Mouse (Mus musculus) cerebellum, postnatal 36 days (tissue): ENCODE measurements at regions not wholly inside any gene's neighbourhood (a gene's known extent, or its start where the extent isn't known, plus 50 kb on each side); places are given as distances from the start of the nearest gene placed in this dataset.

Experiments used
- DNase-seq, 2 experiments: peaks; one replicate each; pipeline ENCODE4 v3.0.0; 2021 to 2022; ENCODE audit warnings: mixed read lengths in 2 of 2

DNA sequence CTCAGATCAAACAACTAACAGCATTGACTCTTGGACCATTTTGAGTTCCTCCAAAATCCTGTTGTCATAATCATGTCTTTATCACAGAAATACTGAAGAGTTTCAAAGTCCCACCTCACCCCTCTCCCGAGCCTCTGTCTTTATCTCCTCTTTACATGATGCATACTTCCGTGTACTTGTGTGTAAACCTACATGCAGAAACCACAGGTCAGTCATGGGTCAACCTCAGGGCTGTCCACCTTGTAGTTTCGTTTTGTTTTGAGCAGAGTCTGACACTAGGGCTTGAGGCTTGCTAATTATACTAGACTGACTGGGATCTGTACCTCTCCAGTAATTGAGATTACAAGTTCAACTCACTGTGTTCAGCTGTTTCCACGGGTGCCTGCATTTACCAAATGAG is 348.4 kb upstream of the Acvr2a start:
- no peak for DNase-seq

DNA sequence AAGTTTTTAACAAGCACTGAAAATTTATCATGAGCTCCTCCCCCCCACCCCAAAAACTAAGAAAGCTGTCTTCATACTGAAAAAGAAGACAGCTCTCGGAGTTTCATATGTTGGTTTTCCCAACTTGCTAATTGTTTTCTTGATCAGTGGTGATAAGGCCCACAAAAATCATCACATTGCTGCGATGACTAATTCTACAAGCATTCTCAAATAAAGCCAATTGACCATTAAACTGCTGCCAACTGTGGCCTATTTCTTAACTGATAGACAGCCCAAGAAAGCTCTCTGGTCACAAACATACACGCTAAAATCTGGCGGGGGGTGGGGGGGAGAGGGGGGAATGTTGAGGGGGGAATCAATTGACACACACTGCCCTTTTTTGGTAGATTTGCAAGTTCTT is 345.0 kb upstream of the Acvr2a start:
- no peak for DNase-seq

DNA sequence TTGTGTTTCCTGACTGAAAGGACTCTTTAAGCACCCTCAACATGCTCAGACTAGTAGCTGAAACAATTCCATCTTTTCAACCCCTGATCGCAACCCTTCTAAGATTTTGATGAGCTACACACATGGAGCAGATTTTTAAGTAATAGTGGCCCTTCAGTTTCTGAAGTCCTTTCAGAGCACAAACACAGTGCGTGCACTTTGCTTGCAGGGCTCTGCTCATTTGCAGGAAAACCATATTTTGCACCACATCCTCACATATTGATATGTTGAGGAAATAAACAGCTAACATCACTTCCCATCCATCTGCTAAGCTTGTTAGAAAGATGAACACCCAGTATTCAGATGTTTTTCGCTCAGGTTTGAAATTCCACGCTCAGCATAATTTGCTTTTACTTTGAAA is 344.6 kb upstream of the Acvr2a start:
- DNase-seq = no peak

DNA sequence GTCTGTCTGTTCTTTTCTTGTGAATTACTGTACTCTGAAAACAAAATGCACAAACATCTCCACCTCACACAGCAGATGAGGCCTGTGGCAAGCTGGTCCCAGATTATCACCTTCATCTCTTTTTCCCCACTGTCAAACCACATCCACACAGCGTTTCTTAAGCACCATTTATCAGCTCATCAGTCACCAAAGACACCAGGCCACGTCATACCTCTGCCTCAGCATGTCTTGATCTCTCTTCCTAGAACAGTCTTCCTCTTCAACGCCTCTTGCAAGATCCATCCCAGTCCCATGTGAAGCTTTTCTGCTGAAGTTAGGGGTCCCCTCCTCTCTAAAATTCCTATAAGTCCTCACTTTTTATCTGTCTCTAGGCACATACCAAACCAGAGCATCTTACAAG is 340.8 kb upstream of the Acvr2a start:
- no peak for DNase-seq

DNA sequence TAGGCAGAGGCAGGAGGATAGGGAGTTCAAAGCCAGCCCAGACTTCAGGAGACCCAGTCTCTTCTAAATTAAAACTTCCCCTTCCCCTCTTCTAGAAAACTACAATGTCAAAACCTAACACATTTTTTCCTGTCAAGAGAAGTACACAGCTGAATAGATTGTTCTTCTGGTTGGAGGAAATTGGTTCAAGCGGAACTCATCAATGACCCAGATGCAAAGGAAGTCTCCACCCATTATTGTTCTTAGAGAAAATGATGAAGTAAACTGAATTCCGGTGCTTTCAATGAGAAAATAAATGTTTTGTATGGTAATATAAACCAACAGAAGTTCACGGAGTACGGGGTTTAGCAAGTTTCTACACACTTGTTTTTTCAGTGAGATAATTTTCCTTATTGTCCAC is 339.3 kb upstream of the Acvr2a start:
- no peak for DNase-seq

DNA sequence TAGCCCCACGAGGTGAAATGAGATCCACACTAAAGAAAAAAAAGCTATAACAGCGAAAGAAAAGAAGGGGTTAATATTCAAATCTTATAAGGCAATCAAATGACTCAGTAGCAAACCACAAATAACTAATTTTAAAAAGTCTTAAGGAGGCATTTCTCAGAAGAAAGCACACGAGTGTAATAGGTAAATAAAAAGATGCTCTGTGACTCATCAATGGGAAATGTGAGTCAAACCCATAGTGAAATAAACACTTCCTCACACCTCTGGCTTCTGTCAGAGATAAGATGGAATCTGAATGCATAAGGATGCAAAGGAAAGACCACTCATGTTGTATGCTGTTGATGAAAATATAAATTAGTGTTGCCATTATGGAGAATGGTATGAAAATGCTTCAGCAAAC is 337.1 kb upstream of the Acvr2a start:
- DNase-seq = no peak

DNA sequence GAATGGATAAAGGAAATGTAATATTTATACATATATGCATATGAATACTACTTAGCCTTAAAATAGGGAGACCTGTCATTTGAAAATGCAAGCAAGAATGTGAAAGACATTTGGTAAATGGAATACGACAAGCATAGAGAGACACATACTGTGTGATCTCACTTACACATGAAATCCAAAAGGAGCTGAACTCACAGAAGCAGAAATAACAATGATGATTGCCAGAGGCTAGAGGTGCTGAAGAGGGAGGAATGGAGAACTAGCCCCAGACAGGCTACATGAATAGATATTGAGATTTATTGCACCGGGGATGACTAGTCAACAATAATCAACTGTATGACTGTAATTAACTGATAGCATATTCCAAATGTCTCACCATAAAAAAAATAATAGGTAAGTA is 336.6 kb upstream of the Acvr2a start:
- DNase-seq = no peak

DNA sequence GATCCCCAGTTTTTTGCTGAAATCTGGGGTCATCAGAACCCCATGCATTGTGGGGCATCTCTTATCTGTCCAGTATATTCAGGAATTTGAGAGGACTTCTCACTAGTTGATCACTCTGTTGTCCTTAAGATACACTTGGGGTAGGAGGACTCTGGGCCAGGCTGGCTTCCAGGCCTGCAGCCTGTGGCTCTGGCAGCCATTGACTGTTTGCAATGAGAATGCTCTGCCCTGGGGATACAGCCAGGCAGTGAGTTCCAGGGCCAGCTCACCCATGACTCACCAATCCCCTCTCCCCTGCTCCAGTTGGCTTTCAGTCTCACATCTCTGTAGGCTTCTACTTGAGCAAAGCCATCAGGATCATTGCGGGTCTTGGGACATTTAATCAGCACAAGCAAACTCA is 334.3 kb upstream of the Acvr2a start:
- no peak for DNase-seq

DNA sequence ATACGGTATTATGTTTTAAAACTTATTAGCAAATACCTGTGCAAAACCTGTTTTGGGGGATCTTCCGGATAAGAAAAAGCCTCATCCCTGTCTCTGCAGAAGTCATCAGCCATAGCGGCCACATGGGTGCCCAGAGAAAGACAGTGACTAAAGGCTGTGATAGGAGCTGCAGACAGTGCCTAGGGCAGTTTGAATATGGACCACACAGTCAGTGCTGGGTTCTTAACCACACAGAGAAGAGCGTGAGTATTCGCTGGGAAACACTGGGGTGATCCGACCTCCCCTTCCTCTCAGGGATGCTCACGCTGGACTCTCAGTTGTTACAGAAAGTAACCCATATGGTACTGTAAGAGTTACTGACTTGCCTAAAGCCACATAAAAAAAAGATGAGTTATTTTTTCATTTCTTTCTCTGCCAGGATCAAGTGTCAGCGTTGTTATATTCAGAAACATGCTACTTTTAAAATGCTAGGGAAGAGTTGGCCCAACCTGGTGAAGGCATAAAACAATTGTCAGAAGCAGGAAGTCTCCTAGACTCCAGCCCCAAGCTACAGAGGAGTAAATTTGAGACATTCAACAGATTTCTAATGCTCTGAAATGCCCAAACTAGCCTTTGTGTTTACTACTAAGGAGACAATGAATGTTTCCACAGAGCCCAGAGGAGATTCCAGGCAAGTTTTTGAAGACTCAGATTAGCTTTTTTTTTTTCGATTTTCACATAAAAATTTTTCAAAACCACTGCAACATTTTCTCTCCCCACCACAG is 333.3 kb upstream of the Acvr2a start:
- DNase-seq = no peak

DNA sequence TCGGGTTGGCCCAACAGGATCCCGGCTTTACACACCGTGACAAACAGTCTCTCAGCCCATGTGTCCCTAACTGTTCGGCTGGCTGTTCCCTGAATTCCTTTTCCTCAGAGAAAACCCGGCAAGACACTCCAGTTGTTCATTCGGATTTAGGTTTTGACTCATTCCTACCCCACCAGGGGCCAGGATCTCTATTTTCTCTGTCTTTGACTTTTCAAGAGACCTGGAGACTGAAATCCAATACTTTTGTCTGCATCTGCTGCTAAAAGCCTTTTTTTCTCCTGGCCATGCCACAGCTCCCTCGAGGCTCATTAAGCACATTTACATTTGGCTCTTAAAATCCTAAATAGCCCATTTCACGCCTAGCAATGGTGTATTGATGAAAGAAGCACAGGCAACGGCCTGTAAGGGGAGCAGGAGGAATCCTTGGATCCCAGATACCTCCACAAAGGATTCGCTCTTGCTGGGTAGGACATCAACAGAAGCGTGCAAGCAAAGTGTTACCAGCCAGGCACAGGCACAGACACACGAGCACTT is 332.6 kb upstream of the Acvr2a start:
- no peak for DNase-seq

DNA sequence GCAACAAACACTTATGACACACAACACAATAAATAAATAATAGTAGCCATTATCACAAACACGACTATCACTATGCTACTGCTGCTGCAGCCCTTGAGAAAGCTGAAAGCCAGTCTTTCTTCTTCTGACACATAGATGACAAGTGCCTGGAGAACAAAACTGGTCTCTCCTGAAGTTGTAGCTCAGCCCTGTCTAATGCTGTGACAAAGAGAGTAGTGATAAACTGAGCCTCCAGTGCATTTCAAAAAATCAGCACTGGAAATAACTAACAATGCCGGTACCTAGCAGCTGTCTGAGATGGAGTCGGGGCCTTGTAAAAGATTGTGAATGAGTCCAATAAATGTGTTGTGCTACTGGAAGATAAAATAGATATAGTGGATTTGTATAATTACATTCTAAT is 320.3 kb upstream of the Acvr2a start:
- DNase-seq = no peak

DNA sequence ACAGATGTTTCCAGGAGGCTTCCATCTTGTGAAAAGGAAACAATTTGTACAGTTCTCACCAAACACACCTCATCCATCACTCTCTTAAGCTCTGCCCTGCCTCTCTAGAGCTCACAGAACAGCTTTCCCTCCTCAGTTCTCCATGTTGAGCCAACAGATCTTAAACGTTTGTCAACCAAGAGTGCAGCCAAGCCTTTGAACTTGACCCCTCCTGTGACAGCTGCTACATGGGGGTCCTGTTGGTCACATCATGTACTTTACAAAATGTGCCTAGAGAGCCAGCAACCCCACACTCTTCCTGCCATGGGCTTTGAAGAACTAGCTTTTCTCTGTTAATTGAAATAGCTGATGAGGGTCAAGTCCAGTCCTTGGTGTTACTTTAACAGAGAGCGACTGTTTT is 319.8 kb upstream of the Acvr2a start:
- DNase-seq = no peak

DNA sequence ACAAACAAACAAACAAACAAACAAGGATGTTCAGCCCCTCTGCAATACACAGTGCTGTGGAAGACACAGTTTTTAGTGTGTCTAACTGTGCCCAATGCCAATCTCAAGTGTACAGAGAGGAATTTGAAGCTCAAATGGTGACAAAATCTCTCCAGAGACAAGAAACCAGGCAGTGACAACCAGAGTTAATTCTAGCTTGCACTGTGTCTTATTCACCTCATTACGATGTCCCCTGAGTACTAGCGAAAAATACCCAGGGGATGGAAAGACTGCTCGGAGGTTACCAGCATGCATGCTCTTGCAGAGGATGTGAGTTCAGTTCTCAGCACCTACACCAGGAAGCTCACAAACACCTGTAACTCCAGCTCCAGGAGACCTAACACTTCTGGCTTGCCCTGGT is 319.3 kb upstream of the Acvr2a start:
- no peak for DNase-seq

DNA sequence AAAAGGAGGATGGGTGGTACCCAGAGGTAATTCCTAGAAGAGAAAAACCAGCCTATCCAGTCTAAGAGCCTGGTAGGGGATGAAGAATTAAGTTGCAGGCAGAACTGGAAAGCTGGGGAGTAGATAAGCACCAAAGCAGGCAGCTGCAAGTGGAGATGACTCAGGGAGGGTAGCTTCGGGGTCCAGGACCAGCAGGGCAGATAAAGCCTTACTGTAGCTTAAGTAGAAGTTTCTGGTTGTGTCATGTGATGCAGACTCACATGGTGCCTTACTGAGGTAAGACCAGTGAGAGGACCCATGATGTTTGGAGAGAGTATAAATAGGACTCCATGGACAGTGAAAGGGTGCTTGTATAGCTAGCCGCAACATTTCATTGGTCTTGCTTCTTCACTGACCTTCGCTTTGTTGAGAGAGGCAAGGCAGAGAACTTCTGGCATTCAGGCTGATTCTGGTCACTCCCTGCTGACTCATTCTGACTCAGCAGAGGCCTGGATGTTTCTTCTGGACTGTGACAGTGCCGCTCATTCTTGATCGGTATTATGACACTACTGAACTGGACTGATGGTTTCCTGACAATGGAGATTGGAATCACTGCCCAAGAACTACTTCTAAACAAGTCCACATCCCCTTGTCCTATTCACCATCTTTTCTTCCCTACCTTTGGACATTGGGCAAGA is 315.7 kb upstream of the Acvr2a start:
- DNase-seq = no peak

DNA sequence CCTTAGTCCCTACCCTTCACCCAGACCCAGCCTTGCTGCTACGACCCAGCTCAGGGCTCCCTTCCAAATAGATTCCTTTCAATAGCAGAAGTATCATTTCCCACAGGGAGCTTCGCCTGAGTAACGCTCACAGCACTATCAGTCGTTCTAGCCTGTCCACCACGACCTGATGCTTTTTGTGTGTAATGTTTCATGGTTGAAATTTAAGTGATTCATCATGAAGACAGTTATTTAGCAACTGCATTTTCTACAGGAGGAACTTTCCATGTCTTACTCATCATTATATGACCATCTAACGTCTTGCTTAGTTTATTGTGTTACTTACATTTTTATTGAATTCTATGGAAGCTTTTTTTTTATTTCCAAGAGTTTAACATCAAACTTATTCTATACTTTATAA is 314.5 kb upstream of the Acvr2a start:
- DNase-seq = no peak

DNA sequence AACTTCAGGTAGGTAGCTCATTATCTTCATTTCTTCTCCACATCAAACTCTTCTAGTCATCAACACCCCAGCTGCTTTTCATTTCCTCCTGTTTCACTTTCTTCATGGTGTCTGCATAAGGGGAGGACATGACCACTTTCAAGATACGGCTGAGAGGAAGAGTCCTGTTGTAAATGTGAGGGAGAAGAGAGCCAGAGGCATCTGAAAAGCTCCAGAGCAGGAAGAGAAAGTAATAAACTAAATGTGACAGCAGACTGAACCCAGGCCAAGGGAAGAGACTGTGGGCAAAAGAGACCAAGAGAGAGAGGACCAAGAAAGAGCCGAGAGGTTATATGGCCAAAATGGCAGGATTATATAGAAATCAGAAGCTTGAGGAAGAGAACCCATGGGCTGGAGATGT is 312.5 kb upstream of the Acvr2a start:
- no peak for DNase-seq

DNA sequence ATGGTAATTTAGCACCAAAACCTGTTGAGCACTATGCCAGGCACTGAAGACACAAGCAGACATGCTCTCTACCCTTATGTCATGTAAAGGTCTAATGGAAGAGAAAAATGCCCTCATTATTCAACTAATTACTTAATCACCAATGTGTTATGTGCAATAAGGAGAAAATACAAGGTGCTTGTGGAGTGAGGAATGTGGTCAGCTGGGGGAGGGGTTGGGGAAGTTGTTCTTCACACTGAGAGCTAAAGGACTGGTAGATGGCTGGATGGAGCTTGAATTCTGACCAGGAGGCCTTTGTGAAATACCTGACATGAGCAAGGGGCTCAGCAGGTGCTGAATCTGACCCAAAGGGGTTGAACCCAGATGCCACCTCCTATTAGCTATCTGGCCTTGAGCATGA is 300.1 kb upstream of the Acvr2a start:
- no peak for DNase-seq

DNA sequence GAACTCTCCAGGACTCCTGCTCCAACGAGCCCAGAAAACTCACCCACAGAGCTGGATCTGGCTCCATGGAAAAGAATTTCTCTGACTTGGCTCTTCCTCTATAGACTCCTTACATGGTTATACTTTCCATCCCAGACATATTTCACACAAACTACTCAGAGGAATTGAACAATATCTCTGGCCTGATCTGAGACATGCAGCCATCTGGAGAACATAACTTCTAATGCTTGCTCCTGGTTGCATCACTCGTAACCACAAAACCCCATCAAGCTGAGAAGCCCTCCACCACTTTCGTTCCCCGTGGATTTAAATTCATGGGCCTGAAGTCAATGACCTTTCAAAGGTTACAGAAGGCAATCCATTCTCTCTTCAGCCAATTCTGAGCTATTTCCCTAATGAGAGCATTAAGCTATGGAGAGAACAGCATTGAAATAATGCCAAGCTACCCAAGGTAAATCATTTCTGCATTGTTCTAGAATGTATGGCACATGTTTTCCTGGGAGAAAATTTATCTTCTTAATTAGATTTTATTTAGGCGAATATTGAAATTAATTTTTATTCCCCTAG is 294.0 kb upstream of the Acvr2a start:
- no peak for DNase-seq

DNA sequence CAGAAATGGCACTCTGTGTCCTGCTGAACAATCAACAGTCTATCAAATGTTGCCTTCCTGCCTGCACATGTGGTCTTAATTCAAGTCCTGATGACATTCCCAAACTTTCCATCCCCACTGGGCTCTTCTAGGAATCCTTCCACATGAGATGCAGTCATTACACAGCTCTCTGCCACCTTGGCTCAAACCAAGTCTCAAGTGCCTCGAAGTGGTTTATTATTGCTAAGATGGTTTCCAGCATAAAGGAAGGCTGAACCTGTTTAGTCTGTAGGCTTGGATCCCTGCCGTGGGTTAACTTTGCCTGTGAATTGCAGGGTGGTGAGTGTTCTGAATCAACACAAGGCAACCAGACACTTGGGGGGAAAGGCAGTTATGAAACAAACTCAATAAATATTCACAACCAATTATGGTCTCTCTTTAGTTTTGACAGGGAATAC is 293.4 kb upstream of the Acvr2a start:
- DNase-seq = no peak

DNA sequence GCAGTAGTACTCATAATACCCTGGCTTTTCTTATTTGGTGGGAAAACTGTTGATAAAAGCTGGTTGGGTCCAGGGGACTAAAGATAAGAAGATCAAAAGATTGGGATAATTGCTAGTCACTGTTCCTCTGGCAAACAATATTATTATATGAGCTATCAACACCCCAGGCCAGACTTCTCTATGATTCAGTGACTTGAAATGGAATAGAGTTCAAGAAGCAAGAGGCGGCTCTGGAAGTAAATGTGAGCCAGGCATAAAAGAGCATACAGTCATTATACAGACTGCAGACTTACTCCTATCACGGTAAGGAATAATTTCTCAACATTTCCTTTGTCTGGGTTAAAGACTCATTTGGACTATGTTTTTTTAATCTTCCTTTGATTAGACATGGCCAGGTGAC is 278.5 kb upstream of the Acvr2a start:
- no peak for DNase-seq

DNA sequence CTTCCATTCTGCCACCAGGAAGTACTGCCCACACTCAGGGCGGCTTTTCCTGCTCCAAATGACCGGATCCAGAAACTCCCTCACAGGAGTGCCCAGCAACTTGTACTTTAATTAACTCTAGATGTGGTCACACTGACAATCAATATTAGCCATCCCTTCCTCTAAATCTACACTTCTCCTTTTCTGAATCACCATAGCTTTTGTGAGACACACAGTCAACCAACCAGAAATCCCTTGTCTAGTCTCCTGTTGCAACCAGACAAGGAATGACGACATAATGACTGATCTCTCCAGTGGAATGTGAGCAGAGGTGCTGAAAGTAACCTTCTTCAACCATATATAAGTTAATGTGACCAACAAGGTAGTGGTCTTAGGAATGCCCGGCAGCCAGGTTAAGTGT is 277.0 kb upstream of the Acvr2a start:
- DNase-seq = no peak

DNA sequence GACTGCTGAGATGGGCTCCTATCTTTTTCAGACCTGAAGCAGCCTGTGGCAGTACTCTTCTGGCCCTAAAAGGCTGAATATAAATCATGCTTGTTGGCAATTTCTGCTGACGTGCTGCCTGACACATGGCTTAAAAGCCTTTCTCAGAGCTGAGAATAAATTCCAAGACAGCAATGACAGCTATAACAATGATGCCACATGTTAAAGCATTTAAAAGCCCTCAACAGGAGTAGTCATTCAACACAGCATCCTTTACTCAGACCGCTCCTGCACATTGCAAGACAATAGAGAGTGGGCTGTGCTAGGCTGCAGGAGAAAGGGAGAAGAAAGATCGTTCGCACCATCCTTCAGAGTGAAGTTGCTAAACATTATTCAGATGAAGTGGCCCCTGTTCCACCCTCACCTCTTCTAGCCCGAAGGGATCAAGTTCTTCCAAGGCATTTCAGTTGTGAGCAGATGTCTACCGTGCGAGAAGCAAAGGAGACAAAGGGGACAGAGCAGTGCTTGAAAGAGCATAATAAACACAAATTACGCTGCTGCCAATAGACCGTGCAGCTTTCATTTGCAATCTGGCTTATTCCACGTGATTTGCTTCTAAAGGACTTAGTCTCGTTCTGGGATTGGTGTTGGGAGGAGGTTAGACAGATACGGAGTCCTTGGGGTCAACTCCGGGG is 275.1 kb upstream of the Acvr2a start:
- DNase-seq = no peak

DNA sequence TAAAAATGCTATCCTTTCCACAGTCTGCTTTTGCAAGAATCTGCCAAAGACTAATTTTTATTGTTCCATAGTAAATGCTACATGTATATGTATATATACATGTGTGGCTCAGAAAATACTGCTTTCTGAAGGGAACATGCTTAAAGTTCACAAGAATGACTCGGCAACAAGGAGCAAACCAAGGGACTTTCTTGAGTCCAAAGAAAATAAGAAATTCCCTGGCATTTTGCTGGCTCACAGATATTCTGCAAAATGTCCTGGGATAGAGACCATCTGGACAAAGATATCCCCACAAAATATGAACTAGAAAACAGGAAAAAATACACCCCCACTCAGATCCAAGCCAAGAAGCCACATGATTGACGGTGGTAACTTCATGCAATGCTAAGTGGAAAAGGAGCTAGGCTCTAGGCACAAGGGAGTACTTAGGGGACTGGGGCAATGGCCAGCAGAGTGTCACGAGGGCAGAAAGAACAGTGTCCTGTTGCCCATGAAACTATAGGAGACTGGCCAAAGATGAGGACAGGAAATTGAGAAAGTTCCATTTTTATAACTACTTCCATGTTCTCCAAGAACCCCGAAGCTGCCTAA is 274.3 kb upstream of the Acvr2a start:
- DNase-seq = no peak
